Mouse (Mus musculus): Measurements from ENCODE around the gene Lhfpl2.

Gene Lhfpl2

GRCm38 (mm10) chr13:94147257-94147656, 89.7 kb downstream of the Lhfpl2 start:
- no peak for DNase-seq

GRCm38 (mm10) chr13:94149006-94149405, 91.4 kb downstream of the Lhfpl2 start:
- no peak for DNase-seq

- peak; percentile 83 for DNase-seq
These were observed 92.2 kb downstream of the Lhfpl2 start for GRCm38 (mm10) chr13:94149781-94150180.

- no peak for DNase-seq
These were observed 93.7 kb downstream of the Lhfpl2 start for GRCm38 (mm10) chr13:94151308-94151707.

- no peak for DNase-seq
These were observed 95.2 kb downstream of the Lhfpl2 start for GRCm38 (mm10) chr13:94152836-94153235.

- DNase-seq, result no peak
These were observed 96.1 kb downstream of the Lhfpl2 start for GRCm38 (mm10) chr13:94153658-94154057.

- DNase-seq, result no peak
These were observed 97.1 kb downstream of the Lhfpl2 start for GRCm38 (mm10) chr13:94154512-94155296.

GRCm38 (mm10) chr13:94155657-94156429, 98.2 kb downstream of the Lhfpl2 start:
- no peak for DNase-seq

GRCm38 (mm10) chr13:94158864-94159477, 101.4 kb downstream of the Lhfpl2 start:
- no peak for DNase-seq

- DNase-seq, result no peak
These were observed 102.1 kb downstream of the Lhfpl2 start for GRCm38 (mm10) chr13:94159478-94160220.

- no peak for DNase-seq
These were observed 106.9 kb downstream of the Lhfpl2 start for GRCm38 (mm10) chr13:94164501-94164900.

GRCm38 (mm10) chr13:94168319-94168718, 110.7 kb downstream of the Lhfpl2 start:
- no peak for DNase-seq

- no peak for DNase-seq
These were observed 111.8 kb downstream of the Lhfpl2 start for GRCm38 (mm10) chr13:94169325-94169916.

GRCm38 (mm10) chr13:94171612-94172011, 114.0 kb downstream of the Lhfpl2 start:
- DNase-seq, result no peak

- DNase-seq, result peak; percentile 47
These were observed 115.1 kb downstream of the Lhfpl2 start for GRCm38 (mm10) chr13:94172533-94173310.

- peak; percentile 77 for DNase-seq
These were observed 116.3 kb downstream of the Lhfpl2 start for GRCm38 (mm10) chr13:94173633-94174576.

GRCm38 (mm10) chr13:94174577-94175279, 117.1 kb downstream of the Lhfpl2 start:
- DNase-seq, result peak; percentile 55

GRCm38 (mm10) chr13:94175379-94176050, 117.9 kb downstream of the Lhfpl2 start:
- peak; percentile 38 for DNase-seq

- peak; percentile 51 for DNase-seq
These were observed 119.6 kb downstream of the Lhfpl2 start for GRCm38 (mm10) chr13:94177148-94177547.

Data from cerebellum, adult 9-11 months (tissue).